Mouse (Mus musculus) kidney, embryonic 15.5 days (tissue): Measurements from ENCODE around the gene Ilk. TPM values are rescaled to one million over a fixed set of nuclear protein-coding genes. Genes with fewer than 3 reads are reported as not detected.

Source experiments
- polyA plus RNA-seq: library from polyadenylated mRNA; unstranded; fragments of >200 nt; fragmentation: Nextera tagmentation; extraction: Ambion mirVana; gene quantifications from 2 replicates; pipeline ENCODE4 v1.2.1, GENCODE M21; 2015

Gene Ilk
- polyA plus RNA-seq, 1 experiment from 2014 or later, result 360 TPM

Other genes starting within 250 kb of the Ilk start
- 44.7 and 47.7 TPM in 2 replicates for gene Smpd1, start 182.2 kb upstream of the Ilk start, polyA plus RNA-seq
- 45.9 and 56.9 TPM in 2 replicates for gene Apbb1, start 154.9 kb upstream of the Ilk start, polyA plus RNA-seq
- gene Hpx, start 136.5 kb upstream of the Ilk start, polyA plus RNA-seq, result 2.0 and 4.4 TPM in 2 replicates
- gene Trim3, start 103.0 kb upstream of the Ilk start, polyA plus RNA-seq, result 28.4 and 37.2 TPM in 2 replicates
- gene Timm10b, start 96.5 kb upstream of the Ilk start, polyA plus RNA-seq, result 184 and 195 TPM in 2 replicates
- 81.6 and 88.2 TPM in 2 replicates for gene Arfip2, start 96.2 kb upstream of the Ilk start, polyA plus RNA-seq
- 15.1 and 25.1 TPM in 2 replicates for gene Gm45799, start 96.0 kb upstream of the Ilk start, polyA plus RNA-seq
- gene Dnhd1, start 85.8 kb upstream of the Ilk start, polyA plus RNA-seq, result 0.76 and 1.9 TPM in 2 replicates
- gene Rrp8, start 793 bp downstream of the Ilk start, polyA plus RNA-seq, result 44.8 and 49.6 TPM in 2 replicates
- 127 and 136 TPM in 2 replicates for gene Taf10, start 7.8 kb downstream of the Ilk start, polyA plus RNA-seq
- gene Tpp1, start 15.6 kb downstream of the Ilk start, polyA plus RNA-seq, result 92.7 and 94.9 TPM in 2 replicates
- gene Dchs1, start 51.1 kb downstream of the Ilk start, polyA plus RNA-seq, result 10.2 and 12.1 TPM in 2 replicates
- 397 and 398 TPM in 2 replicates for gene Mrpl17, start 74.5 kb downstream of the Ilk start, polyA plus RNA-seq
- gene Gm4070, start 217.4 kb downstream of the Ilk start, polyA plus RNA-seq, result 0.50 and 0.66 TPM in 2 replicates